Mouse (Mus musculus) intestine, embryonic 16.5 days (tissue): ENCODE measurements at regions not wholly inside any gene's neighbourhood (a gene's known extent, or its start where the extent isn't known, plus 50 kb on each side); places are given as distances from the start of the nearest gene placed in this dataset.

Experiments used
- ATAC-seq: fragments of 200-750 bp; cut with Nextera tagmentation; 2 replicates; pipeline ENCODE4 v1.8.0; 2017; ENCODE audit warnings: moderate TSS enrichment, moderate library complexity
- H3K27ac ChIP-seq: fragments of 300-500 bp; sonication (generic); 2 replicates; pipeline ENCODE4 v1.5.1; 2014; ENCODE audit warnings: mild to moderate bottlenecking, low read length
- H3K27me3 ChIP-seq: fragments of 300-500 bp; sonication (generic); replicated peaks from 2 replicates; pipeline ENCODE4 v1.6.1; 2014; ENCODE audit warnings: low read length, control low read depth, mixed read lengths; ENCODE audit not compliant: control insufficient read depth, insufficient read depth
- H3K36me3 ChIP-seq: fragments of 300-500 bp; sonication (generic); 2 replicates; pipeline ENCODE4 v1.6.1; 2014; ENCODE audit warnings: low read length, control low read depth; ENCODE audit not compliant: control insufficient read depth, insufficient read depth
- H3K4me1 ChIP-seq: fragments of 300-500 bp; sonication (generic); 2 replicates; pipeline ENCODE4 v1.6.1; 2014; ENCODE audit warnings: low read length, control low read depth, mixed read lengths; ENCODE audit not compliant: control insufficient read depth, insufficient read depth
- H3K4me2 ChIP-seq: fragments of 300-500 bp; sonication (generic); 2 replicates; pipeline ENCODE4 v1.6.1; 2014; ENCODE audit warnings: low read depth, low read length, control low read depth
- H3K4me3 ChIP-seq: fragments of 300-500 bp; sonication (generic); 2 replicates; pipeline ENCODE4 v1.5.1; 2014; ENCODE audit warnings: mild to moderate bottlenecking, low read length
- H3K9ac ChIP-seq: fragments of 300-500 bp; sonication (generic); 2 replicates; pipeline ENCODE4 v1.6.1; 2014; ENCODE audit warnings: low read depth, low read length
- H3K9me3 ChIP-seq: fragments of 300-500 bp; sonication (generic); 2 replicates; pipeline ENCODE4 v1.6.1; 2016; ENCODE audit warnings: low read length, control low read depth; ENCODE audit not compliant: control insufficient read depth
- WGBS: fragments of 180-500 bp; shearing (Covaris S2); extraction: QIAGEN DNeasy Blood & Tissue Kit; methylation state at CpG from one replicate; pipeline ENCODE4 v1.1.7; 2014; 5-methylcytosine and 5-hydroxymethylcytosine counted together

- Histone ChIP-seq H3K27me3 (0 out of 2 replicates have a peak, but pooled peaks cover under 1% of the 10 kb centered on the region), H3K4me1 (peaks cover 6% of the 10 kb centered on the region; the same call in 1 of the 2 replicates), H3K27ac (peak overlapping the region; percentile 51; the same call in 1 of the 2 replicates), H3K36me3 (no peaks in the 10 kb centered on the region), H3K9ac (peak overlapping the region; percentile 85), H3K4me2 (peak overlapping the region; percentile 83), H3K9me3 (no peaks in the 10 kb centered on the region), H3K4me3 (peak overlapping the region; percentile 73)
- peak; percentile 95 for ATAC-seq
- WGBS = 24% methylated on average over 34 of the region's 34 CpGs
Observed at GRCm38 (mm10) chr7:31208237-31209054, 52.8 kb upstream of the Gramd1a start.

GRCm38 (mm10) chr7:31207563-31208236 is 52.0 kb upstream of the Gramd1a start:
- no peaks in the 10 kb centered on the region for H3K36me3 ChIP-seq
- H3K9me3 ChIP-seq = no peaks in the 10 kb centered on the region
- H3K9ac ChIP-seq = no peak overlapping the region
- 0 out of 2 replicates have a peak overlapping the region, but pooled peaks have one; percentile 19 for H3K4me2 ChIP-seq
- H3K27me3 ChIP-seq = 0 out of 2 replicates have a peak, but pooled peaks cover 3% of the 10 kb centered on the region
- peak overlapping the region; percentile 73 for H3K4me3 ChIP-seq
- no peak overlapping the region for H3K27ac ChIP-seq
- H3K4me1 ChIP-seq = peaks cover 6% of the 10 kb centered on the region; the same call in 1 of the 2 replicates
- 72% methylated on average over 13 of the region's 13 CpGs for WGBS
- peak; percentile 79 for ATAC-seq
